In the genomic region with DNA sequence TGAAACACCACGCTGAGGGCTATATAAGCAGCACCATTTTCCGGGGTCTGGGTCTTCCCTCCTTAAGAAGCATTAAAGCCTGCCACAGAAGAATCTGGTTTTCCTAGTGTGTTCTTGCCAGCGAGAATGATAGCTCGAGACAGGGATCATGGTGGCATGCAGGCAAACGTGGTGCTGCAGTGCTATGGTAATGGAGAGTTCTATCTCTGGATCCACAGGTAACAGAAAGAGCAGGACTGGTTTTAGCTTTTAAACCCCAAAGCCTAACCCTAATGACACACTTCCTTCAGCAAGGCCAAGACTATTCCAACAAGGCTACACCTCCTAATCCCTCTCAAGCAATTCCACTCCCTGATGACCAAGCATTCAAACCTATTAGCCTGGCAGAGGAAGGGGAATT, we compare ENCODE assay signal across 25 mouse cellular contexts.
"Had no signal": no experiment of that assay in that cellular context is flagged by ENCODE, and none has a peak within 500 bp of the region (broad histone marks: within the 10 kb centered on the region; RNA-seq: fewer than 3 reads in every experiment).

No protein-coding gene starts in this region.

- ATAC-seq: hindbrain, embryonic 16.5 days; intestine, embryonic 16.5 days had no signal

- H3K9me3 ChIP-seq: hindbrain, embryonic 10.5 days; hindbrain, embryonic 12.5 days; limb, embryonic 10.5 days; liver, embryonic 13.5 days had no signal

- H3K27me3 ChIP-seq: heart, embryonic 12.5 days; hindbrain, embryonic 12.5 days; kidney, embryonic 15.5 days; limb, embryonic 12.5 days; liver, embryonic 13.5 days had no signal

- H3K4me1 ChIP-seq: heart, embryonic 12.5 days; hindbrain, embryonic 10.5 days; hindbrain, embryonic 12.5 days; kidney, embryonic 15.5 days; limb, embryonic 10.5 days; limb, embryonic 12.5 days; liver, embryonic 13.5 days had no signal

- H3K4me2 ChIP-seq: heart, embryonic 12.5 days; hindbrain, embryonic 12.5 days; hindbrain, embryonic 14.5 days; kidney, embryonic 15.5 days; limb, embryonic 12.5 days; liver, embryonic 11.5 days; liver, embryonic 13.5 days had no signal

- H3K36me3 ChIP-seq: heart, embryonic 12.5 days; hindbrain, embryonic 10.5 days; hindbrain, embryonic 12.5 days; kidney, embryonic 15.5 days; limb, embryonic 10.5 days; limb, embryonic 12.5 days; liver, embryonic 13.5 days had no signal

- H3K4me3 ChIP-seq: gastrocnemius, adult 2 months; heart, adult 2 months; heart, embryonic 12.5 days; hindbrain, embryonic 10.5 days; hindbrain, embryonic 12.5 days; kidney, embryonic 15.5 days; limb, embryonic 10.5 days; limb, embryonic 12.5 days; liver, embryonic 13.5 days had no signal

- DNase-seq: gastrocnemius, adult 2 months; gastrocnemius, postnatal 10 days; gastrocnemius, postnatal 25 days; heart, adult 2 months; heart, postnatal 10 days; heart, postnatal 4 days; kidney, adult 2 months; kidney, adult 9 months; kidney, postnatal 14 days; kidney, postnatal 36 days; layer of hippocampus, adult 9-11 months; layer of hippocampus, postnatal 36 days; liver; liver, embryonic 13.5 days had no signal

- H3K27ac ChIP-seq: gastrocnemius, adult 2 months; heart, adult 2 months; hindbrain, embryonic 10.5 days; hindbrain, embryonic 12.5 days; hindbrain, embryonic 14.5 days; kidney, embryonic 15.5 days; kidney, postnatal 0 days; limb, embryonic 10.5 days; limb, embryonic 12.5 days; liver, embryonic 13.5 days had no signal

- H3K9ac ChIP-seq: heart, embryonic 12.5 days; hindbrain, embryonic 12.5 days; hindbrain, embryonic 14.5 days; kidney, embryonic 15.5 days; limb, embryonic 12.5 days; liver, embryonic 13.5 days had no signal
